Mouse (Mus musculus): ENCODE measurements around the gene Clspn. TPM values are rescaled to one million over a fixed set of nuclear protein-coding genes. Genes with fewer than 3 reads are reported as not detected.

The Clspn gene
- total and polyA plus RNA-seq, 2 experiments from 2014 or later: 1.2 to 1.5 TPM

DNA sequence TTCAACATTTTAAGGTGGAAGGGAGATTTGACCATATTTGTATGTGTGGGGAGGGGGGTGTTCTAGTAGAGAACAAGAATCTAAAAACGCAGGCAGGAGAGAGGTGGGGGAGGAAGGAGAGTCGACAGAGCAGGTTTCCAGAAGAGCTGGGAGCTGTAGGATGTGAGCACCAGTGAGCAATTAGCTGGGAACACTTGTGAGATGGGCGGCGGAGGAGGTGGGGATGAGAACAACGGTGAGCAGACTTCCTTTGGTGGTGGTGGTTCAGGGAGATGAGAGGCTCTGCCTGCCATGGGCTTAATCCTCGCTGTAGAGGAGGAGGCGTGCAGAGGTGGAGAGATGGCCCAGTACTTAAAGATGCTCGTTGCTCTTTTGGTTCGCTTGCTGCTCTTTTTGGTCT, 85.2 kb downstream of the Clspn start:
- TF ChIP-seq CTCF (IDR thresholded peaks at IDR 0.05): no peak
- H3K27ac ChIP-seq (ENCODE audit: low read depth, low read length): no peak overlapping the region
- no peak overlapping the region for H3K4me3 ChIP-seq (ENCODE audit: low read depth, low read length)
- DNase-seq (ENCODE audit: low spot score) (no peak), ATAC-seq (ENCODE audit: low FRiP score) (no peak)
- H3K4me1 ChIP-seq (ENCODE audit: insufficient read depth, low read length): no peaks in the 10 kb centered on the region
- no peaks in the 10 kb centered on the region for H3K27me3 ChIP-seq (ENCODE audit: insufficient read depth, low read length)
- H3K9me3 ChIP-seq (ENCODE audit: low read length): no peaks in the 10 kb centered on the region
- H3K36me3 ChIP-seq (ENCODE audit: insufficient read depth, low read length): no peaks in the 10 kb centered on the region
- WGBS: 46% methylated on average over 9 of the region's 9 CpGs
- H3K4me2 ChIP-seq (ENCODE audit: low read depth, low read length, poor library complexity, severe bottlenecking): no peak overlapping the region
- no peak overlapping the region for H3K9ac ChIP-seq (replicated peaks; ENCODE audit: low read length, poor library complexity, severe bottlenecking)

Small RNA genes within 50 kb of the gene (microRNA-seq; reads per million reads assigned to microRNA genes)
- gene Mir7119 (ENCODE audit: borderline number of aligned reads): not detected

Other genes starting within 250 kb of the Clspn start
- 61.9 and 73.5 TPM in 2 replicates for gene Adprhl2, start 235.2 kb upstream of the Clspn start, total RNA-seq (2014; rRNA removed)
- gene Adprhl2, start 235.2 kb upstream of the Clspn start, polyA plus RNA-seq (2015; fragmentation: Nextera tagmentation; extraction: Ambion mirVana): 80.6 and 84.1 TPM in 2 replicates
- 5.0 and 6.3 TPM in 2 replicates for gene Tekt2, start 231.2 kb upstream of the Clspn start, total RNA-seq (2014; rRNA removed)
- 19.1 and 19.9 TPM in 2 replicates for gene Tekt2, start 231.2 kb upstream of the Clspn start, polyA plus RNA-seq (2015; fragmentation: Nextera tagmentation; extraction: Ambion mirVana)
- 9.8 and 10.6 TPM in 2 replicates for gene Ago3, start 127.4 kb upstream of the Clspn start, total RNA-seq (2014; rRNA removed)
- gene Ago3, start 127.4 kb upstream of the Clspn start, polyA plus RNA-seq (2015; fragmentation: Nextera tagmentation; extraction: Ambion mirVana): 9.4 and 11.8 TPM in 2 replicates
- gene Ago1, start 88.4 kb upstream of the Clspn start, total RNA-seq (2014; rRNA removed): 36.3 and 49.8 TPM in 2 replicates
- gene Ago1, start 88.4 kb upstream of the Clspn start, polyA plus RNA-seq (2015; fragmentation: Nextera tagmentation; extraction: Ambion mirVana): 5.0 and 6.4 TPM in 2 replicates
- gene Ago4, start 23.5 kb upstream of the Clspn start, total RNA-seq (2014; rRNA removed): 10.0 and 12.6 TPM in 2 replicates
- gene Ago4, start 23.5 kb upstream of the Clspn start, polyA plus RNA-seq (2015; fragmentation: Nextera tagmentation; extraction: Ambion mirVana): 3.3 and 3.6 TPM in 2 replicates
- gene 5730409E04Rik, start 52.9 kb downstream of the Clspn start, total RNA-seq (2014; rRNA removed): 59.0 and 59.4 TPM in 2 replicates
- gene 5730409E04Rik, start 52.9 kb downstream of the Clspn start, polyA plus RNA-seq (2015; fragmentation: Nextera tagmentation; extraction: Ambion mirVana): 24.2 and 29.2 TPM in 2 replicates
- gene Psmb2, start 120.7 kb downstream of the Clspn start, total RNA-seq (2014; rRNA removed): 196 and 209 TPM in 2 replicates
- gene Psmb2, start 120.7 kb downstream of the Clspn start, polyA plus RNA-seq (2015; fragmentation: Nextera tagmentation; extraction: Ambion mirVana): 433 and 436 TPM in 2 replicates
- gene Tfap2e, start 179.3 kb downstream of the Clspn start, total RNA-seq (2014; rRNA removed): 0.14 TPM in 1 of 2 replicates, not detected in the other
- 0.15 and 0.31 TPM in 2 replicates for gene Tfap2e, start 179.3 kb downstream of the Clspn start, polyA plus RNA-seq (2015; fragmentation: Nextera tagmentation; extraction: Ambion mirVana)
- gene Ncdn, start 196.5 kb downstream of the Clspn start, total RNA-seq (2014; rRNA removed): 322 and 393 TPM in 2 replicates
- 186 and 194 TPM in 2 replicates for gene Ncdn, start 196.5 kb downstream of the Clspn start, polyA plus RNA-seq (2015; fragmentation: Nextera tagmentation; extraction: Ambion mirVana)
- 35.5 and 38.0 TPM in 2 replicates for gene AU040320, start 196.6 kb downstream of the Clspn start, total RNA-seq (2014; rRNA removed)
- 37.2 and 40.1 TPM in 2 replicates for gene AU040320, start 196.6 kb downstream of the Clspn start, polyA plus RNA-seq (2015; fragmentation: Nextera tagmentation; extraction: Ambion mirVana)

Data from midbrain, postnatal 0 days (tissue).